Mouse (Mus musculus): ENCODE data around the gene Bcl3.

Gene Bcl3

GRCm38 (mm10) chr7:19769434-19770374 is 52.9 kb downstream of the Bcl3 start:
- no peak for DNase-seq (ENCODE audit: low spot score in 2 of 2)

GRCm38 (mm10) chr7:19769001-19769400 is 53.6 kb downstream of the Bcl3 start:
- DNase-seq (ENCODE audit: low spot score in 2 of 2) = no peak

GRCm38 (mm10) chr7:19768251-19768650 is 54.3 kb downstream of the Bcl3 start:
- no peak for DNase-seq (ENCODE audit: low spot score in 2 of 2)

GRCm38 (mm10) chr7:19764581-19764980 is 58.0 kb downstream of the Bcl3 start:
- no peak for DNase-seq (ENCODE audit: low spot score in 2 of 2)

GRCm38 (mm10) chr7:19763829-19764477 is 58.6 kb downstream of the Bcl3 start:
- DNase-seq (ENCODE audit: low spot score in 2 of 2) = no peak

GRCm38 (mm10) chr7:19762283-19762682 is 60.3 kb downstream of the Bcl3 start:
- no peak for DNase-seq (ENCODE audit: low spot score in 2 of 2)

GRCm38 (mm10) chr7:19760021-19760420 is 62.5 kb downstream of the Bcl3 start:
- DNase-seq (ENCODE audit: low spot score in 2 of 2) = no peak

- DNase-seq (ENCODE audit: low spot score in 2 of 2) = no peak
These were observed 63.9 kb downstream of the Bcl3 start for GRCm38 (mm10) chr7:19758623-19759022.
